Mouse (Mus musculus) hindbrain, embryonic 14.5 days (tissue): ENCODE data around the gene Fkbp5. TPM values are rescaled to one million over a fixed set of nuclear protein-coding genes. Genes with fewer than 3 reads are reported as not detected.
"Not testable (repeated sequence)": the region's sequence is repeated elsewhere in the genome, so short reads cannot be mapped to it uniquely, and the experiment has no call there.

Source experiments
- ATAC-seq: fragments of 200-750 bp; cut with Nextera tagmentation; 2 replicates; pipeline ENCODE4 v1.8.0; 2017; ENCODE audit warnings: moderate number of reproducible peaks, mild to moderate bottlenecking, moderate TSS enrichment, moderate library complexity; ENCODE audit not compliant: low FRiP score
- DNase-seq: peaks from one replicate; pipeline ENCODE4 v3.0.0-alpha.2; 2015; ENCODE audit warnings: low spot score
- H3K27ac ChIP-seq: fragments of 300-500 bp; sonication (generic); 2 replicates; pipeline ENCODE4 v1.5.1; 2014; ENCODE audit warnings: mild to moderate bottlenecking, moderate library complexity
- H3K27me3 ChIP-seq: fragments of 300-500 bp; sonication (generic); 2 replicates; pipeline ENCODE4 v1.6.1; 2014; ENCODE audit warnings: mild to moderate bottlenecking, low read length, mixed read lengths; ENCODE audit not compliant: control insufficient read depth, insufficient read depth
- H3K36me3 ChIP-seq: fragments of 300-500 bp; sonication (generic); replicated peaks from 2 replicates; pipeline ENCODE4 v1.6.1; 2014; ENCODE audit not compliant: control insufficient read depth, insufficient read depth
- H3K4me1 ChIP-seq: fragments of 300-500 bp; sonication (generic); replicated peaks from 2 replicates; pipeline ENCODE4 v1.6.1; 2014; ENCODE audit warnings: antibody characterized with exemption, low read length, mixed read lengths; ENCODE audit not compliant: control insufficient read depth, insufficient read depth
- H3K4me2 ChIP-seq: fragments of 300-500 bp; sonication (generic); replicated peaks from 2 replicates; pipeline ENCODE4 v1.6.1; 2014; ENCODE audit warnings: mild to moderate bottlenecking, moderate library complexity
- H3K4me3 ChIP-seq: fragments of 300-500 bp; sonication (generic); replicated peaks from 2 replicates; pipeline ENCODE4 v1.5.1; 2014; ENCODE audit warnings: mild to moderate bottlenecking, low read length
- H3K9ac ChIP-seq: fragments of 300-500 bp; sonication (generic); 2 replicates; pipeline ENCODE4 v1.6.1; 2014
- H3K9me3 ChIP-seq: fragments of 300-500 bp; sonication (generic); 2 replicates; pipeline ENCODE4 v1.6.1; 2016; ENCODE audit warnings: low read length; ENCODE audit not compliant: control insufficient read depth
- WGBS: fragments of 180-500 bp; shearing (Covaris S2); extraction: QIAGEN DNeasy Blood & Tissue Kit; methylation state at CpG from one replicate; pipeline ENCODE4 v1.1.7; 2014; 5-methylcytosine and 5-hydroxymethylcytosine counted together
- polyA plus RNA-seq: library from polyadenylated mRNA; unstranded; fragments of >200 nt; fragmentation: Nextera tagmentation; extraction: Ambion mirVana; gene quantifications from 2 replicates; pipeline ENCODE4 v1.2.1, GENCODE M21; 2014

Fkbp5 gene
- polyA plus RNA-seq, result 8.2 and 9.8 TPM in 2 replicates

DNA sequence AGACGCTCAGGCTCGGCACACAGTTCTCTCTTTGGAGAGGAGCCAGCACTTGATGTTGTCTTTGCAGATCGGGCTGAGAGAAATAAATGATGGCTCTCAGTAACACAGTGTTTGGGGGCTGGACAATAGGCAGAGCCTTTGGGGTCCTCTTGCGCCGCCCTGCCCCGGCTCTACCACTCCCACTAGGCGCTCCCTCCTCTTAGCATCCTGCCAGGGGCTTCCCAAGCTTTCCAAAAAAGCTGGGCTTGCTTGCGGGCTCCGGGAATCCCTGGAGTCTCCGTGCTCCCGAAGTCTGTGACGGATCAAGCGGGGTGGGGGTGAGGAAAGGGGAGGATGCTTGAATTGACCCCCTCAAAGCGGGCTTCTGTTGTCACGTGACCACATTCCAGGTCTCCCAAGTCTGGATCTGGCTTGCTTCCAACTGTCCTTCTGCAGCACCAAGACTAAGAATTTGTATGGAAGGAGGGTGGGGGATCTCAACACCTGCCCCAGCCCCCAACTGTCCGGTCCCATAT is at the start of gene Fkbp5:
Gene Fkbp5 (minus strand): TSS at position 87 of the 515 bp plus-strand sequence.
- Histone ChIP-seq H3K27ac (peak within 1 kb of the TSS; percentile 14), H3K9me3 (no peaks in the 10 kb centered on the region), H3K4me1 (peaks cover 8% of the 10 kb centered on the region; the same call in 1 of the 2 replicates), H3K9ac (peak within 1 kb of the TSS; percentile 58), H3K36me3 (no peaks in the 10 kb centered on the region), H3K4me2 (peak within 1 kb of the TSS; percentile 64), H3K4me3 (peak within 1 kb of the TSS; percentile 39), H3K27me3 (peaks cover 16% of the 10 kb centered on the region; the same call in 1 of the 2 replicates)
- WGBS, result 2% methylated on average over 16 of the region's 16 CpGs
- DNase-seq (peak; percentile 61), ATAC-seq (0 out of 2 replicates have a peak, but pooled peaks have one; percentile 12)

- Histone ChIP-seq H3K9ac (no peak overlapping the region), H3K9me3 (no peaks in the 10 kb centered on the region), H3K36me3 (no peaks in the 10 kb centered on the region), H3K4me2 (no peak overlapping the region), H3K27ac (no peak overlapping the region), H3K27me3 (no peaks in the 10 kb centered on the region), H3K4me3 (no peak overlapping the region), H3K4me1 (no peaks in the 10 kb centered on the region)
- ATAC-seq (no peak), DNase-seq (no peak)
Measured at GRCm38 (mm10) chr17:28565181-28565580, 47.9 kb upstream of the Fkbp5 start.

DNA sequence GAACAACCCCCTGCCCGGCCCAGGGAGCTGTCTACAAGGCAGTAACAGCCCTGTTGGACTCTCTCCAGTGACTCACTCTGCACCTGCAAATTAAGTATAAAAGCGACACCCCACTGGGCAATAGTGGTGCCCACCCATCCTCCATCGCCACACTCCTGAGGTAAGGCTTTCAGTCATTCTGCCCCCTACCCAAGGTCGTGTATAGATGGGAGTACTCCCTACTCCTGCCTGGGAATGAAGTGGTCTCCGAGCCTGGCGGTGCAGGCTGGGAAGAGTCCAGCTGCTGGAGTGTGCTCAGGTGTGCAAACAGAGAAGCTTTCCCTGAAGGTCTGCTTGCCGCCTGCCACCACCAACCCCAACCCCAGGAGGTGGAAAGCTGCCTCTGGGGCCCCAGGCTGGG is 44.3 kb upstream of the Fkbp5 start:
- no peak for DNase-seq
- no peaks in the 10 kb centered on the region for H3K36me3 ChIP-seq
- H3K27ac ChIP-seq, result no peak overlapping the region
- 67% methylated on average over 7 of the region's 7 CpGs for WGBS
- no peaks in the 10 kb centered on the region for H3K9me3 ChIP-seq
- H3K27me3 ChIP-seq, result no peaks in the 10 kb centered on the region
- no peak for ATAC-seq
- no peak overlapping the region for H3K9ac ChIP-seq
- no peaks in the 10 kb centered on the region for H3K4me1 ChIP-seq
- H3K4me2 ChIP-seq, result no peak overlapping the region
- no peak overlapping the region for H3K4me3 ChIP-seq

DNA sequence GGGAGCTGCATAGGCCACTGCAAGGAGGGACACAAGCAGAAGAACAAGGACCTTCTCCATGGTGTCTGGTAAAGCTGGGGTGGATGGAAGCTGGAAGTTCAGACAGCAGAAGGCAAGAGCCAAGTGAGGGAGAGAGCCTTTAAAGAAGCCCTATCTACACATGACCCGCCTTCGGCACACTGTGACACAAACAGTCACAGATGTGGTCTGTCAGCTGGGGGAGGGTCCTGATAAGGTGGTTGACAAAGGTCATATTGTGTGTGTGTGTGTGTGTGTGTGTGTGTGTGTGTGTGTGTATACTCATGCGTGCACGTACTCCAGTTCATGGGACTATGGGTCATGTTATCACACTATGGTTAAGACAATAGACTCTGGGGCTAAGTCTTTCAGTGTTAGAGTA is 43.3 kb upstream of the Fkbp5 start, which contains the start of gene Clps:
Gene Clps (minus strand): TSS at position 169 of the 400 bp plus-strand sequence.
- DNase-seq (no peak), ATAC-seq (no peak)
- H3K36me3 ChIP-seq, result no peaks in the 10 kb centered on the region
- no peaks in the 10 kb centered on the region for H3K4me1 ChIP-seq
- no peak within 1 kb of the TSS for H3K27ac ChIP-seq
- H3K9ac ChIP-seq, result no peak within 1 kb of the TSS
- H3K27me3 ChIP-seq, result no peaks in the 10 kb centered on the region
- WGBS, result 89% methylated on average over 4 of the region's 4 CpGs
- no peaks in the 10 kb centered on the region for H3K9me3 ChIP-seq
- H3K4me3 ChIP-seq, result no peak within 1 kb of the TSS
- H3K4me2 ChIP-seq, result no peak within 1 kb of the TSS

DNA sequence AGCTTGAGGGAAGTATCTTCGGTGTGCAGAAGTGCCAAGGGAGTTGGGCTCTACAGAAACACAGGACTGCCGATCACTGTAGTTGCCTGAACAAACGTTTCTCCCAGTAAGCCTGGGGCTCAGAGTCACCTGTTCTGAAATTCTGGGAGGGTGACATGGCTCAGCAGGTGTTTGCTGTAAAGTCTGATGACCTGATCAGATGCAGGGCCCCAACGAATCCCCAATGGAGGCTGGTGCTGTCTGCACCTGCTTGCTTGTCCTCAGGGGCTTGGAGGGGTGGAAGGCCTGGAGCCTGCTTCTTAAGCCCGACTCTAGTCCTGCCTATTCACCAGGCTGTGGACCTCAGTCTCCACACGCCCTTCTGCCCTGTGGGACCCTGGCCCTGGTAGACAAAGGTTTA is 40.4 kb upstream of the Fkbp5 start:
- no peak for DNase-seq
- Histone ChIP-seq H3K9ac (no peak overlapping the region), H3K27me3 (no peaks in the 10 kb centered on the region), H3K27ac (no peak overlapping the region), H3K4me2 (no peak overlapping the region), H3K9me3 (no peaks in the 10 kb centered on the region), H3K4me1 (no peaks in the 10 kb centered on the region), H3K36me3 (no peaks in the 10 kb centered on the region), H3K4me3 (no peak overlapping the region)
- ATAC-seq, result no peak
- WGBS, result 76% methylated on average over 6 of the region's 6 CpGs

GRCm38 (mm10) chr17:28556635-28557396 is 39.5 kb upstream of the Fkbp5 start:
- H3K9ac ChIP-seq, result no peak overlapping the region
- H3K27ac ChIP-seq, result no peak overlapping the region
- 57% methylated on average over 6 of the region's 6 CpGs for WGBS
- no peaks in the 10 kb centered on the region for H3K36me3 ChIP-seq
- DNase-seq (no peak), ATAC-seq (no peak)
- no peak overlapping the region for H3K4me3 ChIP-seq
- H3K9me3 ChIP-seq, result no peaks in the 10 kb centered on the region
- no peaks in the 10 kb centered on the region for H3K27me3 ChIP-seq
- no peaks in the 10 kb centered on the region for H3K4me1 ChIP-seq
- H3K4me2 ChIP-seq, result no peak overlapping the region

- ATAC-seq, H3K27me3 ChIP-seq, H3K4me2 ChIP-seq, H3K4me3 ChIP-seq, H3K9me3 ChIP-seq, DNase-seq, H3K4me1 ChIP-seq, H3K9ac ChIP-seq, H3K36me3 ChIP-seq, H3K27ac ChIP-seq: not testable (repeated sequence)
- 91% methylated on average over 4 of the region's 4 CpGs for WGBS
Measured at GRCm38 (mm10) chr17:28554021-28554420, 36.7 kb upstream of the Fkbp5 start.

DNA sequence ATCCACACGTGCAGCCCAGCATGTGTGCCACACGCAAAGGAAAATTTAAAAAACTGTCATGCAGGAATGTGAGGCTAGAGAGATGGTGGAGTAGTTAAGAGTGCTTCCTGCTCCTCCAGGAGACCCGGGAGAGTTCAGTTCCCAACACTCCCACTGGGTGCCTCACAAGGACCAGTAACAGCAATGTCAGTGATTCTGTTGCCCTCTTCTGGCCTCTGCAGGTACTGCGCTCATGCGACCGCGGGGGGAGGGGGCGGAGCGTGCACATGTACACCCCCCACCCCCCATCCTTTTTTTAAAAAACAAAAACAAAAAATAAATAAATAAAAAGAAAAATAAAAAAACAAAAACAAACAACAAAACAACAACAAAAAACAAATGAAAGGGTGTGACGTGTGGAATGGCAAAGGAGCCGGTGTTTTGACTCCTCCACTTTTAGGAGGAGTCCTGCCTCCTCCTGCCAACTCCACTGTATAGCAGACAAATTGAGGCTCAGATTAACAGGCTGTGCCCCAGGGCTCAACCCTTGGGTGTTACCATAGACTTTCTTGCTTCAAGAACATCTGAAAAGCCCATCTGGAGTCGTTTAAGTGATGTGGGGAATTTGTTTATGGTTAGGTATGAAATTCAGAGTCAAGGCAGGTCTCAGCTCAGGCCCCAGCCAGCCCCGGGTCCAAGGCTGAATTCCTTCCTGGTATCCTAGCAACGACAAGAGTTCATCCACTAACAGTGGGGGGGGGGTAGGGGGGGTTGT is 35.9 kb upstream of the Fkbp5 start:
- DNase-seq (peak; percentile 67), ATAC-seq (no peak)
- Histone ChIP-seq H3K4me3 (no peak overlapping the region), H3K36me3 (no peaks in the 10 kb centered on the region), H3K4me1 (no peaks in the 10 kb centered on the region), H3K9me3 (no peaks in the 10 kb centered on the region), H3K27me3 (no peaks in the 10 kb centered on the region), H3K27ac (no peak overlapping the region), H3K4me2 (no peak overlapping the region), H3K9ac (no peak overlapping the region)
- WGBS, result 5% methylated on average over 14 of the region's 14 CpGs

DNA sequence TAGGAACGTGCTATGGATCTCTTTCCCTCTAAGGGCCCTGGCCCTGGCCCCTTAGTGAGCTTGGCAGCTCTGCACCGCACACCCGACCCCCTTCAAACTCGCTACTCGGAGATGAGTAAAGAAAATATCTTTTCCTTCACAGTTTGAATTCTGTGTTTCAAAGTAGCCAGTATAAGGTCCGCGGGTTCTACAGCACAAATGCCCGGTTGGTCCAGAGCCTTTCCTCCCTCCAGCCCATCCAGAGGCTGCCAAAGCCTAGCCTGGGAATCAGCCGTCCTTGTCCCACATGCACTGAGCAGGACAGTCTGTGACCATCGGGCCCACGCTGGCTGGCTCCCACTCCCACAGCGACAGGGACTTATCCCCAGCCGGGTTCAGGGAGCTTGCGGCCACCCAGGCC is 31.8 kb upstream of the Fkbp5 start, which contains the start of gene Clpsl2:
Gene Clpsl2 (plus strand): TSS at position 301 of the 400 bp plus-strand sequence.
- WGBS, result 81% methylated on average over 14 of the region's 14 CpGs
- H3K4me2 ChIP-seq, result no peak within 1 kb of the TSS
- H3K27me3 ChIP-seq, result no peaks in the 10 kb centered on the region
- no peaks in the 10 kb centered on the region for H3K4me1 ChIP-seq
- H3K9me3 ChIP-seq, result no peaks in the 10 kb centered on the region
- no peaks in the 10 kb centered on the region for H3K36me3 ChIP-seq
- ATAC-seq (no peak), DNase-seq (no peak)
- H3K4me3 ChIP-seq, result no peak within 1 kb of the TSS
- H3K9ac ChIP-seq, result no peak within 1 kb of the TSS
- no peak within 1 kb of the TSS for H3K27ac ChIP-seq
